Mouse (Mus musculus) brain, embryonic 14.5 days (tissue): ENCODE results near the gene Foxk1.

Experiments
- CTCF ChIP-seq: fragments of 200-500 bp; IDR thresholded peaks from 2 replicates; pipeline ENCODE4 v1.5.1; 2012; ENCODE audit warnings: inconsistent platforms, mild to moderate bottlenecking, moderate library complexity, borderline replicate concordance; ENCODE audit not compliant: insufficient read depth, insufficient read length; ENCODE audit errors: extremely low read depth
- POLR2A ChIP-seq: fragments of 200-500 bp; IDR thresholded peaks from 2 replicates; pipeline ENCODE4 v1.6.1; 2012; ENCODE audit warnings: mild to moderate bottlenecking, inconsistent platforms, borderline replicate concordance; ENCODE audit not compliant: poor library complexity, insufficient read depth, insufficient read length, severe bottlenecking; ENCODE audit errors: extremely low read depth

GRCm38 (mm10) chr5:142384911-142385660 is 16.2 kb upstream of the Foxk1 start:
- TF ChIP-seq CTCF: no peak
- no peak for TF ChIP-seq POLR2A
